Mouse (Mus musculus) heart, adult 11 months (tissue): ENCODE measurements around the gene Gm4791.

Source experiments
- DNase-seq: peaks from one replicate; pipeline ENCODE4 v3.0.0; 2022

The Gm4791 gene

DNA sequence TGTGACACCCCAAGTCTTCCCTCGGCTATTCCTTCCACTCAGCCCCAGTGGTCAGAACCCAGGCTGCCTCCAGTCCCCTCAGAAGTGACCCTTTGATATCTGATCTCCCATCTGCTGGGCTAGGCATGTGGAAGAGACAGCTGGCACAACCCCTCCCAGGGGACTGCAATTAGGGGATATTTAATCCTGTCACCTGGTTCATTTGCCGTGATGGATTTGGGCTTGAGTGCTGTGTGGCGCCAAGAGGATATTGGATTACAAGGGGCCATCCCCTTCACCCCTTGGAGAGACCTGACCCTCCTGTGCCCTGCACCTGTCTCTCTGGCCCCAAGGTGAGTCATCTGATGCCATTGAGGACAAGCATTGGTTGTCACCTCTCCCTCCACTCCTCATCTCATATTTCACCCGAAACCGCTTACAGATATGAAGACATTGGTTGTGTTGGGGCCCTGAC, at the start of gene Gm4791:
Gene Gm4791 (plus strand): TSS at position 404 of the 454 bp plus-strand sequence.
- DNase-seq = no peak

DNA sequence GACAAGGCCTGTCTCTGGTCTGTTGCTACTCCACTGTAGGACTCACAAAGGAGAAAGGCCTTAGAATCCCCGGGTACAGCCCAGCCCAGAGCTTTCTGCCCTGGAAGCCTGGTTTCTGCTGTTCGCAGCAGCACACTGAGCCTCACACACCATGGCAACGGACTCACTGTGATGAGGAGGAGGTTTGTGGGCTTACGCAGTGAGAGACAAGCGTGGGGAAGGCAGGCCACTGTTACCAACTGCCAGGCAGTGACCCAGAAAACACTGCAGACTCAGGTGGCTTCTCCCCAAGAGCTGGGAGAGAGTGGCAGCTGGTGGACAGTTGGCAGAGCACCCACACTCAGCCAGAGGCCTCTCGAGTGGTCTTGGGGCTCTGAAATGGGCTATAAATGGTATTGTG, 42.3 kb upstream of the Gm4791 start:
- no peak for DNase-seq

DNA sequence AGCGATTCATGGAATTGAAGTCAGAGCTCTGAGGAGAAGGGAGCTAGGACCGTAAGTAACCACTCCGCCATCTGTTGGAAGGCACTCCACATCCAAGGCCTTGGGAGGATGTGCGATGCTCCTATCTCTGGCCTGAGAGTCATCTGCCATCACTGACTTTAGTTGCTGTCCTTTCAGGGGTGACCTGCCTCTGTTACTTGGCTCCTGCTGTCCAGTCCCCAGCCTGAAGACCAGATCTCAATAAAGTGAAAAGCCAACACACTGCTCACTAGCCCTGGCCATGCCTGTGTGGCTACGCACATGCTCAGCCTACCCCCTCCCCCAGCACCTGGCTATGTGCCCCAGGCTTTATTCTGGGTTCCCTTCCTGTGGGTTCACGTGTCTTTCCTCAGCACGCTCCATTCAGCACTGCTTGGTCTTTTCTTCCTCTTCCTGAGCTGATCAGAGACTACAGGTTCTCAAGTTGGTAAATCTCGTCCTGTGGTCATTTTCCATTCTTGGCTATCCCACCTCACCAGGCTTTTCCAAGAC, 41.1 kb upstream of the Gm4791 start:
- DNase-seq = peak; percentile 63

DNA sequence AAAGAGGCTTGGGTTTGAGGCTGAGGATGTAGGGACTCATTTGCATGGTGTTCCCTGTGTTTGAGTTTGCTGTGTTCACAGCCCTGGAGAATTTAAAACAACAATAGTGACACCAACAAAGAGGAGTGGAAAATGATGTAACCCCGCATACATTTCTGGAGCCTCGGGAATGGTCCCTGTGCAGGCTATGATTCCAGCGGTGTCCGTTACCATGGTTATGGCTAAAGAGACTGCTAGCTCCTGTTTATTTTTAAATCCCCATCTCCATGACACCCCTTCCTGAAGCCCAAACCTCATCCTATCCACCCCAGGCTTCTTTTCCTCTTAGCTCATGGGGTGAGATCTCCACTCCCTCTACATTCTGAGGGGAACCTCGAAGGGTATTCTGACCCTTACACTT, 32.5 kb upstream of the Gm4791 start:
- no peak for DNase-seq

DNA sequence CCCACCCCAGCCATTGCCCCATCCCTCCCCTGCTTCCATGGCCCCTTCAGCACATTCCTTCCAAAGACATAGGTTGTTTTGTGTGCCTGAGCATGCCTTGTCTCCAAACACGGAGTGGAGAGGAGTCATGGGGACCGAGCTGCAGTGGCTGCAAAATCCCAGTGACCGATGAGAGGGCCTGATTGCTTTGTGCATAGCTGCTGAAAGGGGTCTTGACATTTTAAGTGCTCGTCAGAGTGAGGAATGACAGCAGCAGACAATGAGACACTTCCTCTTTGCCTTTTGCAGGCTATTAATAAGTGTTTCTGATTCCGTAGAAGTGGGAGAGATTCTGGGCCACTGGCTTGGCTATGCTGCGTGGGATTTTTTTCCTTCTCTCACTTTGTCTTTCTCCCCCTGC, 29.6 kb upstream of the Gm4791 start:
- DNase-seq = peak; percentile 54

DNA sequence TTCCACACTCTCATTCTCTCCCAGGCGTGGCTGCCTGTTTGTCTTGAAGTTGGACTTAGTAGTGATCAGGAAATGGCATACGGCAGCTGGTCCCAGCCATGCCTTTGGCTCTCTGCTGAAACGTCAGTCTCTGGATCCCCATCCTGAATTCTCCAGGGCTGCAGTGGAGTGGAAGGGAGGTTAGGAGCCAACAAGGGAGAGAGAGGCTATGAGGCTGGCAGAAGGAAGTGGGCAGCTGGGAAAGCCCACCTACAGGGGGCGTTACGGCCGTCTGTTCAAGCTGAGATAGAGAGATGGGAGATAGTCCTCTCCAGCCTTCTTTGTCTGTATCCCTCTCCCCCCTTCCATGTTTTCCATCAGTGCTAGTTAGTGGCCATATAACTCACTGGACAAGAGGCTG, 29.1 kb upstream of the Gm4791 start:
- peak; percentile 28 for DNase-seq

DNA sequence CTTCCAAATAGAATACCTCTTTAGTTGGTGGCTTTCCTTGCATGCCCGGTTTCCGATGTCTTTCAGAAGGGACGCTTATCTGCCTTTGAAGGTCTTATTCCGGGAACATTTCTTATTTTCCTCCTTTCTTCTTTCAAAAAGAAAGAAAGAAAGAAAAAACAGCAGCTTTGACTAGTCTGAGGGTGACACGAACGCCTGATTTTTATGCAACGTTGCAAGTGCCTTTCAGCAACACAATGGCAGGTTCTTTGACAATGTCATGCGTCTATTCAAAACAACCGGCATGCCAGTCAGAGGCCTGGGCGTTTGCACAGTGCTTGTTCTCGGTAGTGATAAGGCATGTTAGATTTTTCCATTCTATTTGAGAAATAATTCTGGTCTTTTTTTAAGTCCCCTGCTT, 19.7 kb upstream of the Gm4791 start:
- peak; percentile 36 for DNase-seq

DNA sequence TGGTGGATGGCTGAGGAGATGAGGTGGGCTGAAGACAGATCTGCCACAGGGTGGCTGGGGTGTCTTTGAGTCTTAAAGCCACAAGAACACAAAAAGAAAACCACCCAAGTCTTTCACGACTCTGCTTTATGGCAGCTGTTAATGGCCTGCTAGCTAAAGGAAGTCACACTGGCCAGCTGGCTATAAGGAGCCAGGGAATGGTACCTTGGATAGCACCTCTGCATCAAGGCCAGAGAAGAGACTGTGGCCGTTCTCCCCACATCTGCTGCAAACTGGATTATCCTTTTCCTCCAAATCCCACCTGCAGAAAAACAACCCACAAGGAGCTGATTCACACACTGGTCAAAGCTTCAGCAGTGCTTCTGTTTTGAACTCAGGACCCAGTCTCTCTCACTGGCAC, 18.4 kb upstream of the Gm4791 start:
- no peak for DNase-seq

DNA sequence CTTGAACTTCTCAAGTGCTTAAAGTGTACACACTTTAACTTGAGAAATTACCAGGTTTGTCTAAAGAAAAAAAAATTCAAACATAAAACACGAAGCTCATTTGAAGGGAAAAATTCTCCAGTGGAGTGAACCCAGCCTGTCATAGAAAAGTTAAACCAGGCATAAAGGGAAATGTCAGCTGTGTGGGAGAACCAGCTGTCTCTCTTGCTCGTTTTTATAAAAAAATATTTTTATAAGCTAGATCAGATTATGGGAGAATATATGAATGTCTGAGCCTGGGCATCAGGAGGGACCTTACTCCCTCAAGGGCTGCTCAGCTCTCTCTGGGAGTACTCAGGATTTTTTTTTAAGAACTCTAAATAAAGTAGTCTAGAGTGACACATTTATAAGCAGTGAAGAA, 15.1 kb upstream of the Gm4791 start:
- DNase-seq = no peak

DNA sequence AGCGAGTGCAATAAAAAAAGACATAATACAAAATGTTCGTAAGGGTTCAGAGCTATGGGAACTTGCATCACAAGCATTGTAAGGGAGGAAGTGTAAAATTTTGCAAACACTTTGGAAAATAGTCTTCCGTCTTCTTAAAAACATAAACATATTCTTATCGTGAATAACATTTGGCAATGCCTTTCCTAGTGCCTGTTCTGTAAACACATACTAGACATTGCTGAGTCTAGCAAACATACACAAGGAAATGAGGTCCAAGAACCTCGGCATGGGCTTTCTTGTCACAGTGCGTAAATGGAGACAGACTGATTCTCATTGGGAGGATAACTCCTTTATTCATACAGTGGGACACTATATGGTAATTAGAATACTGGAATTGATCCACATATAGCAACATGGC, 43.0 kb downstream of the Gm4791 start:
- no peak for DNase-seq
